Mouse (Mus musculus) layer of hippocampus, adult 11-12 months (tissue): ENCODE measurements around the gene Zfp706.

ENCODE experiments used
- DNase-seq: peaks from one replicate; pipeline ENCODE4 v3.0.0; 2022; ENCODE audit warnings: low spot score

Zfp706 gene

GRCm38 (mm10) chr15:37007233-37007958, at the start of gene Zfp706:
TSS of gene Zfp706 (minus strand) at chr15:37007773.
- peak; percentile 99 for DNase-seq

- peak; percentile 1 for DNase-seq
Measured at GRCm38 (mm10) chr15:37054582-37054981, 47.0 kb upstream of the Zfp706 start.

GRCm38 (mm10) chr15:37053085-37053762, 45.7 kb upstream of the Zfp706 start:
- peak; percentile 71 for DNase-seq

GRCm38 (mm10) chr15:37047403-37047802, 39.8 kb upstream of the Zfp706 start:
- no peak for DNase-seq

GRCm38 (mm10) chr15:37046586-37046985, 39.0 kb upstream of the Zfp706 start:
- DNase-seq = no peak

GRCm38 (mm10) chr15:37046131-37046530, 38.6 kb upstream of the Zfp706 start:
- DNase-seq = no peak

GRCm38 (mm10) chr15:37045456-37045855, 37.9 kb upstream of the Zfp706 start:
- peak; percentile 67 for DNase-seq

- DNase-seq = peak; percentile 65
Measured at GRCm38 (mm10) chr15:37042559-37042958, 35.0 kb upstream of the Zfp706 start.

GRCm38 (mm10) chr15:37041214-37041613, 33.6 kb upstream of the Zfp706 start:
- peak; percentile 71 for DNase-seq

GRCm38 (mm10) chr15:37038666-37039065, 31.1 kb upstream of the Zfp706 start:
- DNase-seq = no peak

GRCm38 (mm10) chr15:37037704-37038103, 30.1 kb upstream of the Zfp706 start:
- no peak for DNase-seq

- peak; percentile 67 for DNase-seq
Measured at GRCm38 (mm10) chr15:37036481-37037156, 29.0 kb upstream of the Zfp706 start.

- no peak for DNase-seq
Measured at GRCm38 (mm10) chr15:37034155-37034554, 26.6 kb upstream of the Zfp706 start.

GRCm38 (mm10) chr15:37033431-37033830, 25.9 kb upstream of the Zfp706 start:
- no peak for DNase-seq

GRCm38 (mm10) chr15:37031334-37032150, 24.0 kb upstream of the Zfp706 start:
- DNase-seq = peak; percentile 83

GRCm38 (mm10) chr15:37030929-37031328, 23.4 kb upstream of the Zfp706 start:
- DNase-seq = no peak

- no peak for DNase-seq
Measured at GRCm38 (mm10) chr15:37027956-37028355, 20.4 kb upstream of the Zfp706 start.

GRCm38 (mm10) chr15:37026458-37026857, 18.9 kb upstream of the Zfp706 start:
- no peak for DNase-seq

- no peak for DNase-seq
Measured at GRCm38 (mm10) chr15:37020581-37021245, 13.1 kb upstream of the Zfp706 start.

GRCm38 (mm10) chr15:37019434-37019833, 11.9 kb upstream of the Zfp706 start:
- no peak for DNase-seq

GRCm38 (mm10) chr15:37011897-37012296, 4.3 kb upstream of the Zfp706 start:
- DNase-seq = no peak
